Mouse (Mus musculus) neutrophil, adult 83 days (primary cell): Measurements from ENCODE around the gene Prkcq. TPM values are rescaled to one million over a fixed set of nuclear protein-coding genes. Genes with fewer than 3 reads are reported as not detected.

Source experiments
- total RNA-seq, 2 experiments: library from RNA; stranded (reverse); gene quantifications; one replicate each; pipeline ENCODE4 v1.2.4; 2023

Gene Prkcq
- 1 to 10 TPM in 1 of 2 experiments, under 1 TPM in 1; 0.93 to 1.4 TPM for total RNA-seq

GRCm38 (mm10) chr2:11171754-11172501, at the start of gene Prkcq:
Gene Prkcq, plus strand, starts transcription at chr2:11172108.

